Mouse (Mus musculus): ENCODE results near the gene Zfp865. TPM values are rescaled to one million over a fixed set of nuclear protein-coding genes. Genes with fewer than 3 reads are reported as not detected.
A peak's percentile ranks its signal among the peaks of the same experiment; 100 is the strongest.

Zfp865 gene
- polyA plus RNA-seq, 1 experiment from 2014 or later = 4.4 TPM

DNA sequence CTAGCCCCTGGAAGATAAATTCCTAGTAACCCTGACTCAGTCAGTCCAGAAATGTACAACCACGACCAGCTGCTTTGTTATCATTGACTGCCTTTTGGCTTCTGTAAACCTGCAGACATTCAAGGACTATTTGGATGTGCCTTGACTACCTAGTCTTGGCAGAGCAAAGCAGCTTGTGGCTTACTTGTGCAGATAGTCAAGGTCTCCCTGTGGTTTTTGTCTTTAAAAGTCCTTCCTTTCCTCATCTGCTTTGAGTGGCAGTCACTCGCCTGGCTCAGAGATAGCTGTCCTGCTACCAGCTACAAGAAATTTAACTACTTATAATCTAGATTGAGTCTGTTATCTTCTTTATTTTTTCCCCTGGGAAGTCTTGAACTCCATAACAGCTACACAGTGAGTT lies 24.8 kb downstream of the Zfp865 start:
- H3K36me3 ChIP-seq = peaks cover 7% of the 10 kb centered on the region; the same call in 1 of the 2 replicates
- WGBS = 67% methylated on average over 2 of the region's 2 CpGs
- H3K4me1 ChIP-seq = no peaks in the 10 kb centered on the region
- H3K27ac ChIP-seq = no peak overlapping the region
- H3K27me3 ChIP-seq (ENCODE audit: insufficient read depth, poor library complexity, severe bottlenecking) = no peaks in the 10 kb centered on the region
- no peak for DNase-seq (ENCODE audit: low spot score)
- no peak overlapping the region for H3K4me3 ChIP-seq
- no peaks in the 10 kb centered on the region for H3K9me3 ChIP-seq

DNA sequence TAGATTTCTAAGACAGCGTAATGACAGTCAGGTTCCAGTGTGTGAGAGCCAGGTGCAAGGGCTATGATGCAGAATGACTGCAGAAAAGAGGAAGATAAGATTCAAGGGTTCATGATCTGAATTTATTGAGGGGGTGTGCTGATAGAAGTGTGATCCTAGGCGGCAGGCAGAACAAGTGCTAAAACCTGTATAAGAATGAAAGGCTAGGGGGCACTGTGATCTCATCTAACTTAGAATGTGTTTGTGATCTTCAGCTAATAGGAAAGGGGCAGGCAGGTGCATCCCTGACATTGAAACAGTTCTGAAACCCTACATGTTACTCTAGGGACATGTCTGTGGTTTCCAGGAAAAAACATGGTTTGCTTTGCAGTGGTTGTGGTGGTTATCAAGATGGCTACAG lies 25.9 kb downstream of the Zfp865 start:
- no peak overlapping the region for H3K27ac ChIP-seq
- H3K9me3 ChIP-seq = no peaks in the 10 kb centered on the region
- 0 out of 2 replicates have a peak, but pooled peaks cover 8% of the 10 kb centered on the region for H3K4me1 ChIP-seq
- H3K27me3 ChIP-seq (ENCODE audit: insufficient read depth, poor library complexity, severe bottlenecking) = no peaks in the 10 kb centered on the region
- 68% methylated on average over 2 of the region's 2 CpGs for WGBS
- H3K4me3 ChIP-seq = no peak overlapping the region
- peaks cover 4% of the 10 kb centered on the region; the same call in 1 of the 2 replicates for H3K36me3 ChIP-seq
- no peak for DNase-seq (ENCODE audit: low spot score)

DNA sequence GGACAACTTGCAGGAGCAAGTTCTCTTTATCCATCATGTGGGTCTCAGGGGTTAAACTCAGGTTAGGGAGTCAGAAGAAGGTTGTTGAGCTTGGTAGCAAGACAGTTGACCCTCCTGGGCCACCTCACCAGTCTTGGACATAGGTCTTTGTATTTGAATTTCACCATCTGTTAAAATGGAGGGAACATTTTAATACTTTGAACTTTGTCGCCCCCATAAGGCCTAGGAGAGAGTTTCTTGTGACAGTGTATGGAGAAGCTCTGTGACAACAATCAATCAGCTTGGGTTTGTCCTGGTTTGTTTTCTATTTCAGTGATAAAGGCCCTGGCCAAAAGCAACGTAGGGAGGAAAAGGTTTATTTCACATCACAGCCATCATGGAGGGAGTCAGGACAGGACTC lies 27.1 kb downstream of the Zfp865 start:
- Histone ChIP-seq H3K9me3 (no peaks in the 10 kb centered on the region), H3K36me3 (no peaks in the 10 kb centered on the region), H3K27me3 (ENCODE audit: insufficient read depth, poor library complexity, severe bottlenecking) (peaks cover 7% of the 10 kb centered on the region), H3K4me1 (peaks cover 14% of the 10 kb centered on the region; the same call in 1 of the 2 replicates), H3K4me3 (no peak overlapping the region), H3K27ac (no peak overlapping the region)
- no peak for DNase-seq (ENCODE audit: low spot score)
- WGBS = 17% methylated on average over 2 of the region's 2 CpGs

DNA sequence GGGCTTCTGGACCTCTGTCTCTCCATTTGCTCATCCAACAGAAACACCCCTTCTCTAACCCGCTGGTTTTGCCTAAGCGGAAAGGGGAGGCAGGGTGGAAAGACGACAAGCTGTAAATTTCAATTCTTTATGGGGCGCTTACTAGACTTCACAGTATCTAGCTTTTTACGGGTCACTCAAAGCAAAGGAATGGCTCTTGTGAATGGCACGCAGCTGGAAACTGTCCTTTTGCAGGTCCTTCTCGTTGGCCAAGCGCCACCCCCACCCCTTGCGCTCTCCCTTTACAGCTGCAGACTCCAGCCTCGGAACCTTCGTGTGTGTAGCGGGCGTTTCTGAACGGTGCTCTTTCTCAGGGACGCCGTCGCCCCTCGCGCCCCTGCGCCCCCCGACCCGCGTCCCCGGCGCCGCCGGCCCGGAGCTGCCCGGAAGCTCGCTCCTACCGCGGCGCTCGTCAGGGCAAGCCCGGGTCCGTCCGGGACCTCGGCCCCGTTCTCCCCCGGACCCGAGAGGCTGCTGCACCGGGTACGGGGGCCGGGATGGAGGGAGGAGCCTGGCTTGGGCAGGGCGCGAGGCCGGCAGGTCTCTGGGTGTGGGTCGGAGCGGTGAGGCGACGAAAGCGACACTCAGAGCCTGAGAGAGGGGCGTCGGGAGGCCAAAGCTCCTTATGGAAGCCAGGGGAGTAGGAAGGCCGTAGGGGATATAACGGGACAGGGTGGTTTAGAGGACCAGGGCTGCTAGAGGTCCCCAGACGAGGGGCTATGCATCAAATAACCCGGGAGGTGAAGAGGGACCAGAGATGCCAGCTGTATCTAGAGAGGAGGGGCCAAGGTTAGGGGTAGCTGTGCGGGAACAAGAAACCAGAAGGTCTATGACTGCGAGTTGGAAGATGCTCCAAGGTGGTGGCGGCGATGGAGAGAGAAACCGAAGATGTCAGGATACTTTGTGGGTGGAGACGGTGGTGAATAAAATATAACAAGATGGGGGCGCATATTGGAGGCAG lies 31.3 kb downstream of the Zfp865 start, which contains the start of gene Zfp580:
TSS of gene Zfp580 (plus strand) at position 346 of the 1,000 bp plus-strand sequence.
- H3K9me3 ChIP-seq = no peaks in the 10 kb centered on the region
- H3K4me3 ChIP-seq = peak within 1 kb of the TSS; percentile 92
- no peaks in the 10 kb centered on the region for H3K36me3 ChIP-seq
- peak; percentile 88 for DNase-seq (ENCODE audit: low spot score)
- H3K4me1 ChIP-seq = peaks cover 35% of the 10 kb centered on the region
- peaks cover 49% of the 10 kb centered on the region for H3K27me3 ChIP-seq (ENCODE audit: insufficient read depth, poor library complexity, severe bottlenecking)
- peak within 1 kb of the TSS; percentile 94 for H3K27ac ChIP-seq
- 1% methylated on average over 65 of the region's 65 CpGs for WGBS

DNA sequence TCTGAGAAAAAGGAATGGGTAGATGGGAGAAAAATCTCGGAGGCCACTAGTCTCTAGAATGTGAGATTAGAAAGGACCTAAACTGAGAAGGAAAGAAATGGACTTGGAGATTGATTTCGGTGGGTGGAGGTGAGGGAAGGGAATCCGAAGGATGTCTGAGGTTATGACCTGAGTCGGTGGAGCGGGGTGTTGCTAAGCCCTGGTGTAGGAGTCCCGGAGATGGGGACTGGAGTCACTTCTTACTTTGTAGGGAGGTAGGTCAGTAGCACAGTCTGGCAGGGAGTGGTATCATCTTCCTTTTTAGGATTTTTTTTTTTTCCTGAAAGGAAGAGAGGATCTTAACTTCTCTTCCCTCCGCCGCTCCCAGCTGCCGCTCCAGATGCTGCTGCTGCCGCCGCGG lies 32.3 kb downstream of the Zfp865 start:
- WGBS = 5% methylated on average over 12 of the region's 12 CpGs
- peaks cover 41% of the 10 kb centered on the region for H3K4me1 ChIP-seq
- H3K27me3 ChIP-seq (ENCODE audit: insufficient read depth, poor library complexity, severe bottlenecking) = peaks cover 58% of the 10 kb centered on the region
- 0 out of 2 replicates have a peak overlapping the region, but pooled peaks have one; percentile 56 for H3K27ac ChIP-seq
- no peak for DNase-seq (ENCODE audit: low spot score)
- peak overlapping the region; percentile 92 for H3K4me3 ChIP-seq
- H3K36me3 ChIP-seq = no peaks in the 10 kb centered on the region
- H3K9me3 ChIP-seq = no peaks in the 10 kb centered on the region

DNA sequence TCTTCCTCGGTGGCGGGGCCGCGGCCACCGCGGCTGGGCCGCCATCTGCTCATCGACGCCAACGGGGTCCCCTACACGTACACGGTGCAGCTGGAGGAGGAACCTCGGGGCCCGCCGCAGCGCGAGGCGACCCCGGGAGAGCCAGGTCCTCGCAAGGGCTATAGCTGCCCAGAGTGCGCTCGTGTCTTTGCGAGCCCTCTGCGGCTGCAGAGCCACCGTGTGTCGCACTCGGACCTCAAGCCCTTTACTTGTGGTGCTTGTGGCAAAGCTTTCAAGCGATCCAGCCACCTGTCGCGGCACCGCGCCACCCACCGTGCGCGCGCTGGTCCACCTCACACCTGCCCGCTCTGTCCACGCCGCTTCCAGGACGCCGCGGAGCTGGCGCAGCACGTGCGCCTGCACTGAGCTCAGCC lies 32.8 kb downstream of the Zfp865 start:
- Histone ChIP-seq H3K27me3 (ENCODE audit: insufficient read depth, poor library complexity, severe bottlenecking) (peaks cover 63% of the 10 kb centered on the region), H3K36me3 (no peaks in the 10 kb centered on the region), H3K4me1 (peaks cover 41% of the 10 kb centered on the region), H3K27ac (peak overlapping the region; percentile 56; the same call in 1 of the 2 replicates), H3K9me3 (no peaks in the 10 kb centered on the region), H3K4me3 (peak overlapping the region; percentile 92)
- 5% methylated on average over 45 of the region's 45 CpGs for WGBS
- DNase-seq (ENCODE audit: low spot score) = no peak

DNA sequence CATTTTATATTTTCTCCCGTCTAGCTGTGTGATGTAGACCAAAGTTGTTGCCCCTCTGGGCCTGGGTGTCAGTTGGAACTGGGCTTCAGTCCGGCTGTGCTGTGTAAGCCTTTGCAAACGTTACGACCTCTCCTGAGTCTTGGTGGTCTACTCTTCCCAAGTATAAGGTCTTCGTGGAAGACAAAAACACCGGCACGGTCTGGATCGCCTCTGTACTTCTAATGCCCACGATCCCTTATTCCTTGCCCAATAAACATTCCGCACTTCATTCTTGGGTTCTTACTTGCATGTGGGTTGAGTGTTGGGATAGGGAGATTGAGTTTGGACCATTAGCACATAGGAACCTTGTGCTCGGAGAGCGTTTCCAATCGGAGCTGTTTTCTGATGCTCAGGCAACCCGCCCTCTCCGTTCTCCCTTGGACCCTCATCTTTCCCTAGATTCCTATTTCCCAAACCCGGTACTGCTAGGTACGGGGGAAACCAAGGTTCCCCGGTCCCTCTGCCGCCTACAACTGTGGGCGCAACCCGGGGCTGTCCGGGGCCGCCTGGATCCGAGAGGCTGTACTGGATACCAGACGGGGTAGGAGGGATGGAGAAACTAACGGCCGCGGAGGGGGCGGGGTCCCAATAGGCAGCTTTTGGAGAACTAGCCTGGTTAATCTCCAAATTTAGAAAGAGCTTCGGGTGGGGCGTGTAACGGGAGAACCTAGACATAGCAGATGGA lies 33.4 kb downstream of the Zfp865 start:
- H3K36me3 ChIP-seq = no peaks in the 10 kb centered on the region
- H3K27ac ChIP-seq = no peak overlapping the region
- no peak for DNase-seq (ENCODE audit: low spot score)

DNA sequence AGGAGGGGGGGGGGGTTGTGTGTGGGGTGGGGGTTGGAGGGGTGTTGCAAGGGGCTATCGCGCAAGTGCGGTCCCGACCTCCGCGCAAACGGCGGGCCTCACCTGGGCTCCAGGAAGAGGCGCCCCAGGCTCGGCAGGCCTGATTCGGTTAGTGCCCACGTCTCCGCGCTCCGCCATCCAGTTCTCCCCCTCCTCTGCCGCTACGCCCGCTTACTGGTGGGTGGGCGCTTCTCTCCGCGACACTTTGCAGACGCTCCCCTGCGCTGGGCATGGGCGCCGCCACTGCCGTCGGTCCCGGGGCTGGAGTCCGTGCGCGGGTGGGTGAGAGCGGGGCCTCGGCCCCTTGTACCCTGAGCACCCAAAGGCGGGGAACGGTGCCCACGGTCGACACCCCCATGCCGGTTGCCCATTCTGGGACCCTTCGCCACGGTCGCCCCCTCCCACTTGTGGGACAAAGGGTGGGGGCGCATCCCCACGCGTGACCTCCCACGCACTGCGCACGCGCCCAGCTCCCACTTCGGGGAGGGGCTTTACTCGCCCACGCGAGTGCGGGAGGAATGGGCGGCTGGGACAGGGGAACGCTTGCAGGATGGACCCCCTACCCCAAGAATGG lies 36.6 kb downstream of the Zfp865 start:
- peaks cover 43% of the 10 kb centered on the region for H3K4me1 ChIP-seq
- no peak for DNase-seq (ENCODE audit: low spot score)
- H3K9me3 ChIP-seq = no peaks in the 10 kb centered on the region
- peak overlapping the region; percentile 59 for H3K4me3 ChIP-seq
- H3K36me3 ChIP-seq = no peaks in the 10 kb centered on the region
- peak overlapping the region; percentile 76 for H3K27ac ChIP-seq
- peaks cover 77% of the 10 kb centered on the region for H3K27me3 ChIP-seq (ENCODE audit: insufficient read depth, poor library complexity, severe bottlenecking)
- 3% methylated on average over 55 of the region's 55 CpGs for WGBS

More for the DNA sequence above, 33.4 kb downstream of the Zfp865 start:
- WGBS = 7% methylated on average over 32 of the region's 32 CpGs
- H3K27me3 ChIP-seq (ENCODE audit: insufficient read depth, poor library complexity, severe bottlenecking) = peaks cover 70% of the 10 kb centered on the region
- H3K4me1 ChIP-seq = peaks cover 41% of the 10 kb centered on the region
- H3K9me3 ChIP-seq = no peaks in the 10 kb centered on the region
- H3K4me3 ChIP-seq = peak overlapping the region; percentile 92

DNA sequence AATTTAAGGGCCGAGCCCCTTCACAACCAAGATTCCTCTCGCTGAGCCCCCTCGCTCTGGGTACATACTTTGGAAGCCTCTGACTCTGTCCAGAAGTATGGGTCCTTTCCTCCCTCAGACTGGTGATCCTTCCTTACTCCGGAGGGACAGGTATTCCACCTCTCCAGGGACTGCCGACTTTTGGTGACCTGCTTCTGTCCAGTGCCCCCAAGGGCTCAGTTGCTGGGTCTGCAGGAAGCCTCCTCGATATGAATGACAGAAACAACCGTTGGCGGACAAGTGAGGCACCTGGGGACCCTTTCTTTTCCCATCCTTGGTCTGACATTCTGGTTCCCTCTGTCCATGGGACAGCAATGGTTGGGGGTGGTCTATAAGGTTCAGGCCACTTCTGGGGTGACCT lies 37.2 kb downstream of the Zfp865 start:
- 32% methylated on average over 8 of the region's 8 CpGs for WGBS

DNA sequence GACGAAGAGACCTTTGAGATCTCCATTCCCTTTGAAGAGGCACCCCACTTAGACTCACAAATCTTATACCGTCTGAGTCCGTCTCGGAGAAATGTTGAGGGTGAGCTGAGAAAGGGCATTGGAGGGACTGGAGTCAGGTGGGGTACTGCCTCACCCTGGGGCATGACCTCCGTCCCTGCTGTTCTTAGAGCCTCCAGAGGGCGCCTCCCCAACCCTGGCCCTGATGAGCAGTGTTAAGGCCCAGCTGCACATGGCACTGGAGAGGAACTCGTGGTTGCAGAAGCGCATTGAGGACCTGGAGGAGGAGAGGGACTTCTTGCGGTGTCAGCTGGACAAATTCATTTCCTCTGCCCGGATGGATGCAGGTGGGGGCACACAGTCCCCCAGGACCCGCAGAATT lies 37.6 kb downstream of the Zfp865 start:
- no peaks in the 10 kb centered on the region for H3K36me3 ChIP-seq
- peaks cover 33% of the 10 kb centered on the region for H3K4me1 ChIP-seq
- no peaks in the 10 kb centered on the region; the same call in 1 of the 2 replicates for H3K9me3 ChIP-seq
- 25% methylated on average over 11 of the region's 11 CpGs for WGBS
- 0 out of 2 replicates have a peak overlapping the region, but pooled peaks have one; percentile 1 for H3K4me3 ChIP-seq
- H3K27ac ChIP-seq = no peak overlapping the region
- no peak for DNase-seq (ENCODE audit: low spot score)
- peaks cover 67% of the 10 kb centered on the region for H3K27me3 ChIP-seq (ENCODE audit: insufficient read depth, poor library complexity, severe bottlenecking)

More for the DNA sequence above, 37.2 kb downstream of the Zfp865 start:
- no peak for DNase-seq (ENCODE audit: low spot score)
- 0 out of 2 replicates have a peak overlapping the region, but pooled peaks have one; percentile 76 for H3K27ac ChIP-seq
- no peaks in the 10 kb centered on the region; the same call in 1 of the 2 replicates for H3K9me3 ChIP-seq
- peaks cover 37% of the 10 kb centered on the region for H3K4me1 ChIP-seq
- H3K27me3 ChIP-seq (ENCODE audit: insufficient read depth, poor library complexity, severe bottlenecking) = peaks cover 71% of the 10 kb centered on the region
- H3K4me3 ChIP-seq = 0 out of 2 replicates have a peak overlapping the region, but pooled peaks have one; percentile 1
- no peaks in the 10 kb centered on the region for H3K36me3 ChIP-seq

DNA sequence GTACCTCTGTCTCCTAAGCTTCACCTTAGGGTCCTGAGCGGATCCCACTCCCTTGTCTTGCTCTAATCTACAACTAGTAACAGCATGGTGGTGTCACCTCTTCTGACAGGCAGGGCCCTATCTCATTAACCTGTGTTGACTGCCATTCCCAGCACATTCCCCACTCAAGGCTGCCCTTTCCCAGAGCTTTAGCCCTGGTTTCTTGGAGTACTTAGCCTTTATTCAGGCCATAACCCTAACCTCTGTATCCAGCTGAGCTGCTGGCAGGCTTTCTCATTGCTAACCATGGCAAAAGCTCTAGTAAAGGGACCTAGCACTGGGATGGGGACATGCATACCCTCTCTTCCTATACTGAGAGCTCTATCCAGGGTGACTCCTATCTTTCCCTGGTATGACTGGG lies 38.5 kb downstream of the Zfp865 start:
- Histone ChIP-seq H3K4me3 (no peak overlapping the region), H3K36me3 (no peaks in the 10 kb centered on the region), H3K9me3 (no peaks in the 10 kb centered on the region; the same call in 1 of the 2 replicates), H3K27me3 (ENCODE audit: insufficient read depth, poor library complexity, severe bottlenecking) (peaks cover 58% of the 10 kb centered on the region), H3K27ac (no peak overlapping the region), H3K4me1 (peaks cover 29% of the 10 kb centered on the region)
- no peak for DNase-seq (ENCODE audit: low spot score)
- 87% methylated on average over 1 of the region's 1 CpGs for WGBS

DNA sequence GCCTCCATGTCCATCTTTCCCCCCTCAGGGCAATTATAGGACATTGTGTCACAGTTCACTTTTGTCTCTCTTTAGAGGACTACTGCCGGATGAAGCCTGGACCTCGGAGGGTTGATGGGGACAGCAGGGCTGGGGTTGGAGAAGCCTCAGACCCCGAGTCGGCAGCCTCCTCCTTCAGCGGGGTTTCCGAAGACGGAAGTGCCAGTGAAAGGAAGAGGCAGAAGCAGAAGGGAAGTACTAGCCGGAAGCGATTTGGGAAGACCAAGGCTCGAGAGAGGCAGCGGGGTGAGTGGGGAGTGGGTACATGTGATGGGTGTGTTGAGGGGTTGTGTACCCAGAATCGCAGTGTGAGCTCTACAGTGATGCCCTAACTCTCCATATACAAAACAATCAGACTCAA lies 39.2 kb downstream of the Zfp865 start:
- Histone ChIP-seq H3K27me3 (ENCODE audit: insufficient read depth, poor library complexity, severe bottlenecking) (peaks cover 50% of the 10 kb centered on the region), H3K36me3 (no peaks in the 10 kb centered on the region), H3K27ac (no peak overlapping the region), H3K9me3 (no peaks in the 10 kb centered on the region; the same call in 1 of the 2 replicates), H3K4me1 (peaks cover 28% of the 10 kb centered on the region), H3K4me3 (0 out of 2 replicates have a peak overlapping the region, but pooled peaks have one; percentile 2)
- WGBS = 88% methylated on average over 12 of the region's 12 CpGs
- DNase-seq (ENCODE audit: low spot score) = no peak
